Mouse (Mus musculus): ENCODE measurements around the gene Maats1. TPM values are rescaled to one million over a fixed set of nuclear protein-coding genes. Genes with fewer than 3 reads are reported as not detected.

The Maats1 gene
- total RNA-seq, 1 experiment: 1.8 TPM

- Histone ChIP-seq H3K27ac (ENCODE audit: insufficient read depth, low read depth, low read length, poor library complexity, severe bottlenecking) (0 out of 2 replicates have a peak overlapping the region, but pooled peaks have one; percentile 2), H3K36me3 (ENCODE audit: control insufficient read depth, insufficient read depth, low read length, poor library complexity, severe bottlenecking) (no peaks in the 10 kb centered on the region), H3K4me3 (ENCODE audit: insufficient read depth in 1 of 2, low read depth in 1 of 2, low read length in 2 of 2, poor library complexity in 1 of 2, severe bottlenecking in 1 of 2) (no peak overlapping the region), H3K9me3 (ENCODE audit: control insufficient read depth, insufficient read depth, low read depth, low read length) (no peaks in the 10 kb centered on the region), H3K9ac (ENCODE audit: insufficient read depth, low read depth, low read length, poor library complexity, severe bottlenecking) (no peak overlapping the region), H3K4me1 (ENCODE audit: control insufficient read depth in 2 of 2, insufficient read depth in 2 of 2, low read length in 2 of 2, poor library complexity in 1 of 2) (peaks cover 0 to 3% of the 10 kb centered on the region in 2 experiments; a peak in 1 of 4 replicates)
- no peak for TF ChIP-seq CHD2 (IDR thresholded peaks at IDR 0.05; ENCODE audit: low read depth, low read length)
- no peak for TF ChIP-seq ZNF384 (IDR thresholded peaks at IDR 0.05; ENCODE audit: low read depth, low read length)
- no peak for TF ChIP-seq ZC3H11A (IDR thresholded peaks at IDR 0.05; ENCODE audit: borderline replicate concordance, low read depth, low read length)
- TF ChIP-seq HCFC1 (IDR thresholded peaks at IDR 0.05; ENCODE audit: borderline replicate concordance, insufficient read depth, low read length): no peak
- TF ChIP-seq MAFK (IDR thresholded peaks at IDR 0.05; ENCODE audit: insufficient read depth, low read depth, low read length): no peak
- no peak for DNase-seq (ENCODE audit: low read depth, low spot score)
- in situ Hi-C loops (cut with MboI; ENCODE audit: low sequenced_read_pairs in 2 of 2, unreplicated experiment in 2 of 2): no loop called here
Observed at GRCm38 (mm10) chr16:38271601-38272000, 70.3 kb downstream of the Maats1 start.

GRCm38 (mm10) chr16:38255927-38256326 lies 86.0 kb downstream of the Maats1 start:
- TF ChIP-seq CHD2 (IDR thresholded peaks at IDR 0.05; ENCODE audit: low read depth, low read length): no peak
- TF ChIP-seq ZNF384 (IDR thresholded peaks at IDR 0.05; ENCODE audit: low read depth, low read length): no peak
- no peak for TF ChIP-seq HCFC1 (IDR thresholded peaks at IDR 0.05; ENCODE audit: borderline replicate concordance, insufficient read depth, low read length)
- TF ChIP-seq ZC3H11A (IDR thresholded peaks at IDR 0.05; ENCODE audit: borderline replicate concordance, low read depth, low read length): no peak
- TF ChIP-seq MAFK (IDR thresholded peaks at IDR 0.05; ENCODE audit: insufficient read depth, low read depth, low read length): no peak
- Histone ChIP-seq H3K9me3 (ENCODE audit: control insufficient read depth, insufficient read depth, low read depth, low read length) (no peaks in the 10 kb centered on the region), H3K36me3 (ENCODE audit: control insufficient read depth, insufficient read depth, low read length, poor library complexity, severe bottlenecking) (no peaks in the 10 kb centered on the region), H3K4me1 (ENCODE audit: control insufficient read depth in 2 of 2, insufficient read depth in 2 of 2, low read length in 2 of 2, poor library complexity in 1 of 2) (no peaks in the 10 kb centered on the region), H3K4me3 (ENCODE audit: insufficient read depth in 1 of 2, low read depth in 1 of 2, low read length in 2 of 2, poor library complexity in 1 of 2, severe bottlenecking in 1 of 2) (no peak overlapping the region), H3K27ac (ENCODE audit: insufficient read depth, low read depth, low read length, poor library complexity, severe bottlenecking) (no peak overlapping the region), H3K9ac (ENCODE audit: insufficient read depth, low read depth, low read length, poor library complexity, severe bottlenecking) (no peak overlapping the region)
- in situ Hi-C loops (cut with MboI; ENCODE audit: low sequenced_read_pairs in 2 of 2, unreplicated experiment in 2 of 2): no loop called here
- no peak for DNase-seq (ENCODE audit: low read depth, low spot score)

GRCm38 (mm10) chr16:38255107-38255506 lies 86.8 kb downstream of the Maats1 start:
- H3K36me3 ChIP-seq (ENCODE audit: control insufficient read depth, insufficient read depth, low read length, poor library complexity, severe bottlenecking): no peaks in the 10 kb centered on the region
- TF ChIP-seq ZC3H11A (IDR thresholded peaks at IDR 0.05; ENCODE audit: borderline replicate concordance, low read depth, low read length): no peak
- no peak for TF ChIP-seq ZNF384 (IDR thresholded peaks at IDR 0.05; ENCODE audit: low read depth, low read length)
- no peak for TF ChIP-seq MAFK (IDR thresholded peaks at IDR 0.05; ENCODE audit: insufficient read depth, low read depth, low read length)
- H3K4me1 ChIP-seq (ENCODE audit: control insufficient read depth in 2 of 2, insufficient read depth in 2 of 2, low read length in 2 of 2, poor library complexity in 1 of 2): no peaks in the 10 kb centered on the region
- no peak overlapping the region for H3K9ac ChIP-seq (ENCODE audit: insufficient read depth, low read depth, low read length, poor library complexity, severe bottlenecking)
- DNase-seq (ENCODE audit: low read depth, low spot score): no peak
- no peak overlapping the region for H3K4me3 ChIP-seq (ENCODE audit: insufficient read depth in 1 of 2, low read depth in 1 of 2, low read length in 2 of 2, poor library complexity in 1 of 2, severe bottlenecking in 1 of 2)
- in situ Hi-C loops (cut with MboI; ENCODE audit: low sequenced_read_pairs in 2 of 2, unreplicated experiment in 2 of 2): no loop called here
- H3K27ac ChIP-seq (ENCODE audit: insufficient read depth, low read depth, low read length, poor library complexity, severe bottlenecking): no peak overlapping the region
- H3K9me3 ChIP-seq (ENCODE audit: control insufficient read depth, insufficient read depth, low read depth, low read length): no peaks in the 10 kb centered on the region

- 0 out of 4 replicates have a peak, but pooled peaks cover 0 to under 1% of the 10 kb centered on the region in 2 experiments for H3K4me1 ChIP-seq (ENCODE audit: control insufficient read depth in 2 of 2, insufficient read depth in 2 of 2, low read length in 2 of 2, poor library complexity in 1 of 2)
- peak overlapping the region; percentile 47 to 61 for H3K4me3 ChIP-seq (ENCODE audit: insufficient read depth in 1 of 2, low read depth in 1 of 2, low read length in 2 of 2, poor library complexity in 1 of 2, severe bottlenecking in 1 of 2)
- in situ Hi-C loops (cut with MboI; ENCODE audit: low sequenced_read_pairs in 2 of 2, unreplicated experiment in 2 of 2): no loop called here
- H3K9me3 ChIP-seq (ENCODE audit: control insufficient read depth, insufficient read depth, low read depth, low read length): no peaks in the 10 kb centered on the region
- peak; percentile 30 for DNase-seq (ENCODE audit: low read depth, low spot score)
- peak overlapping the region; percentile 32; the same call in 1 of the 2 replicates for H3K9ac ChIP-seq (ENCODE audit: insufficient read depth, low read depth, low read length, poor library complexity, severe bottlenecking)
- TF ChIP-seq HCFC1 (IDR thresholded peaks at IDR 0.05; ENCODE audit: borderline replicate concordance, insufficient read depth, low read length) (no peak), ZNF384 (IDR thresholded peaks at IDR 0.05; ENCODE audit: low read depth, low read length) (no peak), CHD2 (IDR thresholded peaks at IDR 0.05; ENCODE audit: low read depth, low read length) (no peak), MAFK (IDR thresholded peaks at IDR 0.05; ENCODE audit: insufficient read depth, low read depth, low read length) (no peak), ZC3H11A (IDR thresholded peaks at IDR 0.05; ENCODE audit: borderline replicate concordance, low read depth, low read length) (no peak)
- H3K36me3 ChIP-seq (ENCODE audit: control insufficient read depth, insufficient read depth, low read length, poor library complexity, severe bottlenecking): no peaks in the 10 kb centered on the region
- H3K27ac ChIP-seq (ENCODE audit: insufficient read depth, low read depth, low read length, poor library complexity, severe bottlenecking): no peak overlapping the region
Observed at GRCm38 (mm10) chr16:38254001-38254400, 87.9 kb downstream of the Maats1 start.

- no peak for DNase-seq (ENCODE audit: low read depth, low spot score)
- Histone ChIP-seq H3K9ac (ENCODE audit: insufficient read depth, low read depth, low read length, poor library complexity, severe bottlenecking) (no peak overlapping the region), H3K4me1 (ENCODE audit: control insufficient read depth in 2 of 2, insufficient read depth in 2 of 2, low read length in 2 of 2, poor library complexity in 1 of 2) (peaks cover 5 to 6% of the 10 kb centered on the region in 2 experiments; a peak in 2 of 4 replicates), H3K9me3 (ENCODE audit: control insufficient read depth, insufficient read depth, low read depth, low read length) (no peaks in the 10 kb centered on the region), H3K27ac (ENCODE audit: insufficient read depth, low read depth, low read length, poor library complexity, severe bottlenecking) (no peak overlapping the region), H3K36me3 (ENCODE audit: control insufficient read depth, insufficient read depth, low read length, poor library complexity, severe bottlenecking) (no peaks in the 10 kb centered on the region), H3K4me3 (ENCODE audit: insufficient read depth in 1 of 2, low read depth in 1 of 2, low read length in 2 of 2, poor library complexity in 1 of 2, severe bottlenecking in 1 of 2) (no peak overlapping the region)
- in situ Hi-C loops (cut with MboI; ENCODE audit: low sequenced_read_pairs in 2 of 2, unreplicated experiment in 2 of 2): no loop called here
- TF ChIP-seq ZNF384 (IDR thresholded peaks at IDR 0.05; ENCODE audit: low read depth, low read length) (no peak), CHD2 (IDR thresholded peaks at IDR 0.05; ENCODE audit: low read depth, low read length) (no peak), ZC3H11A (IDR thresholded peaks at IDR 0.05; ENCODE audit: borderline replicate concordance, low read depth, low read length) (no peak), HCFC1 (IDR thresholded peaks at IDR 0.05; ENCODE audit: borderline replicate concordance, insufficient read depth, low read length) (no peak), MAFK (IDR thresholded peaks at IDR 0.05; ENCODE audit: insufficient read depth, low read depth, low read length) (no peak)
Observed at GRCm38 (mm10) chr16:38250467-38250866, 91.5 kb downstream of the Maats1 start.

Data from ES-E14 (cell line).